Comparison of ENCODE assay signal across 8 mouse cellular contexts in the genomic region with DNA sequence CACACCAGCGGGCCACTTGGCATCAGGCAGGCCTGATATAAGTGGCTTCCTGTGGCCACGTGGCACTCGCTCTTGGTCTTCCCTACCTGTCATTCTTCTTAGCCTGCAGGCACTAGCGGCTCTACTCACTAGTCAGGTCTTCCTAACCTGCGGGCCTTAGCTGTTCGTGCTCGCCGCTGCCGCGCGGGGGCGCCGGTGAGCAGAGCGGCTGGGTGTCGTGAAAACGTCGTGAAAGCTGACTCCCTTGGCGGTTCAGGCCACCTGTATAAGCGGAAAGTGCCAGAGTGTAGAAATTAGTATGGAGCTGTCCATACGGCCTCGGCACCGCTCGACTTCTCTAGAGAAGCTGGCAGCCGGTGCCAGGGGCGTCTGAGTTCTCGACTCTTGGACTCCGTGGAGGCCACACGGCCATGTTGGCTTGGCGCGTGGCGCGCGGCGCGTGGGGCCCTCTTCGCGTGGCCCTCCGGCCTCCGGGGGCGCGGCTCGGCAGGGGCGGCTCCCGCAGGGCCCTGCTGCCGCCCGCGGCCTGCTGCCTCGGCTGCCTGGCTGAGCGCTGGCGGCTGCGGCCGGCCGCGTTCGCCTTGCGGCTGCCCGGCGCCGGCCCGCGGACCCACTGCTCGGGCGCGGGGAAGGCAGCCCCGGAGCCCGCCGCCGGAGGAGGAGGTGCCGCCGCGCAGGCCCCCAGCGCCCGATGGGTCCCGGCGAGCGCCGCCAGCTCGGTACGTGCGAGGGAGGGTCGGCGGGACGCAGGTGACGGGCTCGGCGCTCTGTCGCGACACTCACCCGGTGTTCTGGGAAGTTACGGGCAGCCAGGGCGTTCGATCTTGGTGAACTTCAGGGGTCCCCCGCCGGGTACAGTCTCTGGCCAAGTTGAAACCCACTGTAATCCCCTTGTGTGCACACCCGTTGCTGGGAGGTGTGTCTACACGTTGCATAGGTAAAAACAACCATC. TPM values are rescaled to one million over a fixed set of nuclear protein-coding genes. Genes with fewer than 3 reads are reported as not detected.
A peak's percentile ranks its signal among the peaks of the same experiment; 100 is the strongest.
DNase-seq lines count a peak whose midpoint lies in the region; ATAC-seq lines count a peak whose summit lies in the region.

A gene (plus strand): TSS at position 260 of the 952 bp plus-strand sequence.

- H3K27ac ChIP-seq in lung, embryonic 16.5 days (ENCODE audit: low read length), result peak within 1 kb of the TSS; percentile 82

- peak within 1 kb of the TSS; percentile 98 for H3K4me3 ChIP-seq in lung, embryonic 16.5 days (ENCODE audit: low read length)

- H3K27me3 ChIP-seq in lung, embryonic 16.5 days (ENCODE audit: control insufficient read depth, insufficient read depth, low read depth, low read length), result no peaks in the 10 kb centered on the region

- peak within 1 kb of the TSS; percentile 85 for H3K4me2 ChIP-seq in lung, embryonic 16.5 days (ENCODE audit: low read depth, low read length)

- peak; percentile 91 to 96 for ATAC-seq in hematopoietic stem cell, adult 5-6 weeks (replicated peaks in 1 of 2; ENCODE audit: insufficient read depth in 1 of 2, low FRiP score in 2 of 2, low TSS enrichment in 1 of 2, low read depth in 1 of 2, poor library complexity in 2 of 2, severe bottlenecking in 2 of 2)
- ATAC-seq in lung, embryonic 16.5 days (ENCODE audit: low read depth), result peak; percentile 92

- no peaks in the 10 kb centered on the region for H3K9me3 ChIP-seq in lung, embryonic 16.5 days (ENCODE audit: control insufficient read depth, low read length)

- H3K4me1 ChIP-seq in lung, embryonic 16.5 days (replicated peaks; ENCODE audit: control insufficient read depth, insufficient read depth, low read length), result peaks cover 11% of the 10 kb centered on the region

- peaks cover 8% of the 10 kb centered on the region for H3K36me3 ChIP-seq in lung, embryonic 16.5 days (ENCODE audit: control insufficient read depth, insufficient read depth, low read length)

- under 1% methylated on average over 76 of the region's 96 CpGs for WGBS in lung, embryonic 16.5 days

- peak; percentile 91 for DNase-seq in MEL-GATA-1-ER (ENCODE audit: extremely low read depth, low read depth)
- peak; percentile 99 for DNase-seq in cerebellum, adult 8-10 months
- peak; percentile 97 for DNase-seq in forelimb bud, embryonic 11.5 days (ENCODE audit: low read depth, low spot score)
- peak; percentile 96 for DNase-seq in layer of hippocampus, adult 9-10 months (ENCODE audit: low spot score)
- DNase-seq in ovary, postnatal 10 days (ENCODE audit: low spot score), result peak; percentile 99
- peak; percentile 94 to 99 for DNase-seq in thymus, postnatal 10 days (ENCODE audit: low spot score in 2 of 2)

- peak within 1 kb of the TSS; percentile 91 for H3K9ac ChIP-seq in lung, embryonic 16.5 days (ENCODE audit: low read length)

RNA-seq across cellular contexts. Expression of the gene that starts here (rescaled TPM):
- 33.8 and 44.9 TPM in 2 replicates for total RNA-seq in hematopoietic stem cell, adult 5-6 weeks (2017)
- polyA plus RNA-seq in lung, embryonic 16.5 days (2015; fragmentation: Nextera tagmentation; extraction: Ambion mirVana), result 7.7 and 8.4 TPM in 2 replicates

Comparison
In these comparisons a context has a peak if more than half of its experiments do, and no peak if none do; other contexts are left out.
1. Peak in every context shown above with its lines: DNase-seq, ATAC-seq, H3K4me3 ChIP-seq and H3K27ac ChIP-seq.